Mouse (Mus musculus) forebrain, postnatal 0 days (tissue): Measurements from ENCODE around the gene Pld3. TPM values are rescaled to one million over a fixed set of nuclear protein-coding genes. Genes with fewer than 3 reads are reported as not detected.
A peak's percentile ranks its signal among the peaks of the same experiment; 100 is the strongest.

ENCODE experiments used
- ATAC-seq: fragments of 200-750 bp; cut with Nextera tagmentation; 2 replicates; pipeline ENCODE4 v1.8.0; 2017; ENCODE audit warnings: mild to moderate bottlenecking, moderate library complexity
- DNase-seq: peaks from one replicate; pipeline ENCODE4 v3.0.0-alpha.2; 2015
- H3K27ac ChIP-seq: fragments of 300-500 bp; sonication (generic); 2 replicates; pipeline ENCODE4 v1.5.1; 2014; ENCODE audit warnings: low read depth, mild to moderate bottlenecking, antibody characterized with exemption, low read length, moderate library complexity, mixed read lengths
- H3K27me3 ChIP-seq: fragments of 300-500 bp; sonication (generic); 2 replicates; pipeline ENCODE4 v1.6.1; 2014; ENCODE audit warnings: mild to moderate bottlenecking, low read length, mixed read lengths; ENCODE audit not compliant: insufficient read depth
- H3K36me3 ChIP-seq: fragments of 300-500 bp; sonication (generic); 2 replicates; pipeline ENCODE4 v1.6.1; 2014; ENCODE audit warnings: mild to moderate bottlenecking, moderate library complexity; ENCODE audit not compliant: insufficient read depth
- H3K4me1 ChIP-seq: fragments of 300-500 bp; sonication (generic); 2 replicates; pipeline ENCODE4 v1.6.1; 2014; ENCODE audit warnings: antibody characterized with exemption; ENCODE audit not compliant: insufficient read depth
- H3K4me2 ChIP-seq: fragments of 300-500 bp; sonication (generic); 2 replicates; pipeline ENCODE4 v1.6.1; 2014; ENCODE audit warnings: low read depth, mild to moderate bottlenecking, moderate library complexity
- H3K4me3 ChIP-seq: fragments of 300-500 bp; sonication (generic); 2 replicates; pipeline ENCODE4 v1.5.1; 2014; ENCODE audit warnings: low read depth, low read length, mixed read lengths
- H3K9ac ChIP-seq: fragments of 300-500 bp; sonication (generic); 2 replicates; pipeline ENCODE4 v1.6.1; 2014; ENCODE audit warnings: mild to moderate bottlenecking
- H3K9me3 ChIP-seq: fragments of 300-500 bp; sonication (generic); 2 replicates; pipeline ENCODE4 v1.6.1; 2016; ENCODE audit warnings: low read length
- CTCF ChIP-seq: sonication (generic); IDR thresholded peaks from 2 replicates; pipeline ENCODE4 v1.5.1; 2016; ENCODE audit warnings: antibody characterized with exemption, control low read depth, low read depth
- WGBS: fragments of 180-500 bp; shearing (Covaris S2); extraction: QIAGEN DNeasy Blood & Tissue Kit; methylation state at CpG from one replicate; pipeline ENCODE4 v1.1.7; 2014; 5-methylcytosine and 5-hydroxymethylcytosine counted together
- polyA plus RNA-seq: library from polyadenylated mRNA; unstranded; fragments of >200 nt; fragmentation: Nextera tagmentation; extraction: Ambion mirVana; gene quantifications from 2 replicates; pipeline ENCODE4 v1.2.1, GENCODE M21; 2015
- total RNA-seq: library from RNA; depleted of rRNA; stranded (reverse); fragments of >200 nt; gene quantifications from 2 replicates; pipeline ENCODE4 v1.2.3, GENCODE M21; 2014

The Pld3 gene
- total and polyA plus RNA-seq, 2 experiments from 2014 or later, result 219 to 246 TPM

DNA sequence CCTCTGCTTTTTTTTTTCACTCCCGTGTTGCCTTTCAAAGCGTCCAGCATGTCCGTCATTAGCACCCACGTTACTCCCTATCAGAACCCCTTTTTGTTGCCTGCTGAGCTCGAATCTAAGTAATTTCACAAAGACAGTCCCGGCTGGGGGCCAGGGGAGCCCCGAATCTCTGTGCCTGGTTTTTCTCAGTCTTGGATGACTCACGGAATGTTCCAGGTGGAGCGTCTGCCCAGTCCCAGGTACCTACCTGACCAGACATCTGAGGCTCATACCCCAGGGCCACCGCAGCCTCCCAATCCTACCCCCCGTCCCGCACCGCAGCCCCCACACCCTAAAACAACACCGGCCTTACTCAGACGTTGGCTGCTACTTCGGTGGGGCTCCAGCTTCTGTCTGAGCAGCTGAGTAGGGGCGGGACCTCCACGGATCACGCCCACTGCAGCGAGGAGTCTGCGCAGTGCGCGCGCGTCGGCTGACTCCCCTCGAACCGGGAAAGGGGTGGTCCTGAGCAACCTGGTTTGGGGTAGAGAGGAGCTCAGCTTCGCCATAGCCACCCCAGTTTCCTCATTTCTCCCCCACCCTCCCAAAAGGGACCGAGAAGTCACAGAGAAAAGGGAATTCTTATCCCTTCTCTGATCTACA, 10.5 kb downstream of the Pld3 start:
- no peak for TF ChIP-seq CTCF
- under 1% methylated on average over 30 of the region's 30 CpGs for WGBS
- Histone ChIP-seq H3K4me1 (0 out of 2 replicates have a peak, but pooled peaks cover 3% of the 10 kb centered on the region), H3K27me3 (no peaks in the 10 kb centered on the region), H3K27ac (peak overlapping the region; percentile 10; the same call in 1 of the 2 replicates), H3K36me3 (peaks cover 26% of the 10 kb centered on the region), H3K9me3 (no peaks in the 10 kb centered on the region), H3K4me2 (peak overlapping the region; percentile 87), H3K9ac (peak overlapping the region; percentile 66), H3K4me3 (peak overlapping the region; percentile 63)
- DNase-seq (peak; percentile 93), ATAC-seq (peak; percentile 97)

DNA sequence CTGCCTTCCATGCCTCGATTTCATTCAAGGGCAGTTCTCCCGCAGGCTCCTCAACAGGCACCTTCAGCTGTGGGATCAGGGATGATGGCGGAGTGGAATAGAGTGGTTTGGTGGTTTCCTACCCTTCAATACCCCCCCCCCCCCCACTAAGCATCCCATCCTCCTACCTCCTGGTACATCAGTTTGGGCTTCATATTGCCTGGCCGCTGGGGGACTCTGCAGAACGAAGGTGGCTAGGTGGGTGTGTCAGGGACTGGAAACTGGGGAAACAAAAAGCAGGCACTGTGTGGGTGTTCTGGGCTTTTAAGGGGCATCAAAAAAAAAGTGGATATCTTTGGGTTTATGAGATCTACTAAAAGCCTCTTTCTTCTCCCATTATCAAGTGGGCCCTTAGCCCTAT, 11.1 kb downstream of the Pld3 start:
- peak overlapping the region; percentile 63 for H3K4me3 ChIP-seq
- no peaks in the 10 kb centered on the region for H3K27me3 ChIP-seq
- no peak overlapping the region for H3K27ac ChIP-seq
- ATAC-seq, result no peak
- no peaks in the 10 kb centered on the region for H3K9me3 ChIP-seq
- H3K4me1 ChIP-seq, result 0 out of 2 replicates have a peak, but pooled peaks cover 3% of the 10 kb centered on the region
- H3K9ac ChIP-seq, result peak overlapping the region; percentile 66
- H3K36me3 ChIP-seq, result peaks cover 31% of the 10 kb centered on the region
- DNase-seq, result no peak
- WGBS, result 61% methylated on average over 5 of the region's 5 CpGs
- no peak for TF ChIP-seq CTCF
- peak overlapping the region; percentile 87 for H3K4me2 ChIP-seq

DNA sequence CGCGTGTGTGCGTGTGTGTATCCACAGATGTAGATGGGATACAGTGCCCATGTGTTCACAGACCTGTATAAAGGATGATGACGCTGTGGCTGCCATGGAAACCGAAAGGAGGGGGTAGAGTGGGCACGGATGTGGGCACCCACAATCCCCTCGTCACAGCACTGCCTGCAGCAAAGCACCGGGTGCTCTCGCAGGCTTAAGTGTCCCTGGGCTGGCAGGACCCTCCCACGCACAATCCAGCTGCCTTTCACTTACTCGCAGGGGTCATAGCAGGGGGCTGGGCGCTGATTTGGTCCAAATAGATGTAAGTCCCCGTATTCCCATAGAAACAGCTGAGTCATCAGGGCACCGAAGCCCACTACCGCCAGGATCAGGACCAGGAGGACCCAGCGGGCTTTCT, 11.6 kb downstream of the Pld3 start:
- no peaks in the 10 kb centered on the region for H3K9me3 ChIP-seq
- H3K27me3 ChIP-seq, result no peaks in the 10 kb centered on the region
- H3K27ac ChIP-seq, result no peak overlapping the region
- peak overlapping the region; percentile 87 for H3K4me2 ChIP-seq
- H3K9ac ChIP-seq, result 0 out of 2 replicates have a peak overlapping the region, but pooled peaks have one; percentile 66
- H3K36me3 ChIP-seq, result peaks cover 34% of the 10 kb centered on the region
- TF ChIP-seq CTCF, result no peak
- peak overlapping the region; percentile 63 for H3K4me3 ChIP-seq
- WGBS, result 57% methylated on average over 16 of the region's 16 CpGs
- H3K4me1 ChIP-seq, result 0 out of 2 replicates have a peak, but pooled peaks cover 3% of the 10 kb centered on the region
- DNase-seq (peak; percentile 75), ATAC-seq (peak; percentile 73)

DNA sequence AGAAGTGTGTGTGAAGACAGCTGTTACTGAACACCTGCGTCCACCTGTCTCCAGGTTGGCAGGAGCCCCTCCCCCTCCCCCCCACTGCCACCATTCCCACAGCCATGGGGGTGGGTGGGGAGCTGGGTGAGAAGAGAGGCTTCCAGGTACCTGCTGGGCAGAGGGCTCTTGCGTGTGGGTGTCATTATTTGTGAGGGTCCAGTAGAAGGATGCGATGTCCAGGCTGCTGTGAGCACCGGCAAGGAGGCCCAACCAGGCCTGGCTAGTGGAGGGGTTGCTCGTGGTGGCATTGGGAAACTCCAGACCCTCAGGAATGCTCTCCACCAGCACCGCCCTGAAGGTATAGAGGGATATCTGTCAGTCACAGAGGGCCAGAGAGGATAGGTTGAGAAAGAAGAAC, 12.1 kb downstream of the Pld3 start:
- Histone ChIP-seq H3K27ac (no peak overlapping the region), H3K4me3 (no peak overlapping the region), H3K9me3 (no peaks in the 10 kb centered on the region), H3K9ac (no peak overlapping the region), H3K4me1 (0 out of 2 replicates have a peak, but pooled peaks cover 3% of the 10 kb centered on the region), H3K27me3 (no peaks in the 10 kb centered on the region), H3K4me2 (0 out of 2 replicates have a peak overlapping the region, but pooled peaks have one; percentile 87), H3K36me3 (peaks cover 39% of the 10 kb centered on the region)
- WGBS, result 84% methylated on average over 6 of the region's 6 CpGs
- TF ChIP-seq CTCF, result no peak
- no peak for ATAC-seq
- DNase-seq, result no peak

DNA sequence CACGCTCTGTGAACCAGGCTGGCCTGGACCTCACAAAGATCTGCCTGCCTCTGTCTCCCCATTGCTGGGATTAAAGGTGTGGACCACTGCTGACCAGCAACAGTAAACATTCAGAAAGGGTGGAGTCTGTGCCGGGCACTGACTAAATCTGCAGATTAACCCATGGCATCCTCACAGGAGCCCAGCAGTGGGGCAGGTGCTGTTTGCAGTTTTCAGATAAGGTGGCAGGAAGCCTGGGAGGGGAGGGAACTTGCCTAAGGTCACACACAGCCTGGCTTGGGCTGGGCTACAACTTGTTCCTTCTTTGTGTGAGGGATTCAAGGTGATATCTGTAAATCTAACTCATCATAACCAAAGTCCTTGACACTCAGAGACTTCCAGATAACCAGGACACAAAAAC, 12.5 kb downstream of the Pld3 start:
- no peak for ATAC-seq
- TF ChIP-seq CTCF, result no peak
- Histone ChIP-seq H3K9ac (no peak overlapping the region), H3K4me2 (no peak overlapping the region), H3K27ac (no peak overlapping the region), H3K4me1 (0 out of 2 replicates have a peak, but pooled peaks cover 3% of the 10 kb centered on the region), H3K9me3 (no peaks in the 10 kb centered on the region), H3K36me3 (peaks cover 43% of the 10 kb centered on the region), H3K4me3 (no peak overlapping the region), H3K27me3 (no peaks in the 10 kb centered on the region)
- WGBS, result 83% methylated on average over 2 of the region's 2 CpGs
- DNase-seq, result no peak

DNA sequence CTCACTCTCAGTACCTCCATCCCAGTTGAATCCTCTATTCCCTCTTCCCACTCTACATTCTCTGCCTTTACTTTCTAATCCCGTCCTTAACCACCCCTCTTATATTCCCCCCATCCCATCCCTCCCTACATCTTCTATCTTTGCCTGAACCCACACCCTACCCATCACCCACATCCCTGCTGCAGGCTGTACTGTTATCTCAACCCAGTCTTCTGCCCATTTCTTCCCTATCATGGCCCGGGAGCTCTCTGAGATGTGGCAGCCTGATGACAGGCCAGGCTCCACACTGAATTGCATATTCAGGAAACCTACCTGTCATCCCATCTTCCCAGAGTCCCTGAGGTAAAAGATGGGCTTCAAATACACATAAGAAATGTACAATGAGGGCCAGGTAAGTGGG, 14.2 kb downstream of the Pld3 start:
- no peaks in the 10 kb centered on the region for H3K27me3 ChIP-seq
- 0 out of 2 replicates have a peak, but pooled peaks cover 3% of the 10 kb centered on the region for H3K4me1 ChIP-seq
- H3K4me3 ChIP-seq, result no peak overlapping the region
- ATAC-seq (no peak), DNase-seq (no peak)
- H3K4me2 ChIP-seq, result no peak overlapping the region
- H3K36me3 ChIP-seq, result peaks cover 53% of the 10 kb centered on the region
- H3K9me3 ChIP-seq, result no peaks in the 10 kb centered on the region
- H3K27ac ChIP-seq, result no peak overlapping the region
- WGBS, result 94% methylated on average over 2 of the region's 2 CpGs
- H3K9ac ChIP-seq, result no peak overlapping the region
- no peak for TF ChIP-seq CTCF

DNA sequence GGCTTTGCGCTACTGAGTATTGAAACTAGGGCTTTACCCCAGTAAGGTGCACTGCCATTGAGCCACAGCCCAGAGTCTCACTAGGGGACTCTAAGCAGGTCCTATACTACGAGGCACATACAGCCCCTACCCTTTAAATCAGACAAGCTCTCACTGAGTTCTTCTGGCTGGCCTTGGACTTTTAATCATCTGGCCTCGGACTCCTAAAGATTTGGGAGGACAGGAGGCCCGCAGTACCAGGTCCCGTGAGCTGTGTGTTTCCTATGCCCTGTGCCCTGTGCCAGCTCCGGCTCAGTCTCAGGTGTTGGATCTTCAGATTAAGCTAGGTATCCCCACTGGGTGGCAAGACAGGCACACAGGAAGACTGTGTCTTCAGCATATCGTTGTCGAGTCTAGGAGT, 15.0 kb downstream of the Pld3 start:
- H3K9ac ChIP-seq, result no peak overlapping the region
- no peak for DNase-seq
- H3K36me3 ChIP-seq, result peaks cover 60% of the 10 kb centered on the region
- H3K4me2 ChIP-seq, result no peak overlapping the region
- 0 out of 2 replicates have a peak, but pooled peaks cover 3% of the 10 kb centered on the region for H3K4me1 ChIP-seq
- no peak for TF ChIP-seq CTCF
- no peak overlapping the region for H3K27ac ChIP-seq
- no peaks in the 10 kb centered on the region for H3K9me3 ChIP-seq
- no peak for ATAC-seq
- WGBS, result 92% methylated on average over 8 of the region's 8 CpGs
- H3K27me3 ChIP-seq, result no peaks in the 10 kb centered on the region
- H3K4me3 ChIP-seq, result no peak overlapping the region
